Mouse (Mus musculus): ENCODE measurements around the gene Cd44. TPM values are rescaled to one million over a fixed set of nuclear protein-coding genes. Genes with fewer than 3 reads are reported as not detected.
A peak's percentile ranks its signal among the peaks of the same experiment; 100 is the strongest.

Cd44 gene
- polyA plus RNA-seq, 1 experiment from 2014 or later, result 3.0 TPM

- no peak overlapping the region for H3K9ac ChIP-seq
- H3K4me2 ChIP-seq, result no peak overlapping the region
- H3K9me3 ChIP-seq, result no peaks in the 10 kb centered on the region
- WGBS, result 87% methylated on average over 6 of the region's 6 CpGs
- H3K4me1 ChIP-seq (replicated peaks), result 0 out of 2 replicates have a peak, but pooled peaks cover 5% of the 10 kb centered on the region
- no peak overlapping the region for H3K4me3 ChIP-seq
- ATAC-seq (ENCODE audit: low FRiP score), result no peak
- H3K27me3 ChIP-seq, result no peaks in the 10 kb centered on the region
- H3K36me3 ChIP-seq, result no peaks in the 10 kb centered on the region
- H3K27ac ChIP-seq, result no peak overlapping the region
Observed at GRCm38 (mm10) chr2:102864695-102865353, 36.6 kb downstream of the Cd44 start.

GRCm38 (mm10) chr2:102864036-102864435 is 37.4 kb downstream of the Cd44 start:
- WGBS, result 75% methylated on average over 4 of the region's 4 CpGs
- no peaks in the 10 kb centered on the region for H3K27me3 ChIP-seq
- H3K27ac ChIP-seq, result no peak overlapping the region
- H3K4me3 ChIP-seq, result no peak overlapping the region
- ATAC-seq (ENCODE audit: low FRiP score), result no peak
- no peaks in the 10 kb centered on the region for H3K36me3 ChIP-seq
- H3K4me1 ChIP-seq (replicated peaks), result 0 out of 2 replicates have a peak, but pooled peaks cover 5% of the 10 kb centered on the region
- no peak overlapping the region for H3K9ac ChIP-seq
- H3K9me3 ChIP-seq, result no peaks in the 10 kb centered on the region
- no peak overlapping the region for H3K4me2 ChIP-seq

- no peak overlapping the region for H3K4me3 ChIP-seq
- H3K27ac ChIP-seq, result no peak overlapping the region
- ATAC-seq (ENCODE audit: low FRiP score), result no peak
- 0 out of 2 replicates have a peak, but pooled peaks cover 5% of the 10 kb centered on the region for H3K4me1 ChIP-seq (replicated peaks)
- H3K4me2 ChIP-seq, result no peak overlapping the region
- H3K9me3 ChIP-seq, result no peaks in the 10 kb centered on the region
- no peak overlapping the region for H3K9ac ChIP-seq
- WGBS, result 91% methylated on average over 2 of the region's 2 CpGs
- no peaks in the 10 kb centered on the region for H3K27me3 ChIP-seq
- no peaks in the 10 kb centered on the region for H3K36me3 ChIP-seq
Observed at GRCm38 (mm10) chr2:102863583-102863982, 37.9 kb downstream of the Cd44 start.

GRCm38 (mm10) chr2:102862706-102863105 is 38.8 kb downstream of the Cd44 start:
- Histone ChIP-seq H3K9ac (no peak overlapping the region), H3K4me3 (no peak overlapping the region)
- 85% methylated on average over 7 of the region's 7 CpGs for WGBS

GRCm38 (mm10) chr2:102858271-102858670 is 43.2 kb downstream of the Cd44 start:
- H3K36me3 ChIP-seq, result no peaks in the 10 kb centered on the region
- H3K4me3 ChIP-seq, result no peak overlapping the region
- H3K9me3 ChIP-seq, result no peaks in the 10 kb centered on the region
- no peaks in the 10 kb centered on the region for H3K27me3 ChIP-seq
- ATAC-seq (ENCODE audit: low FRiP score), result no peak
- no peaks in the 10 kb centered on the region for H3K4me1 ChIP-seq (replicated peaks)
- H3K27ac ChIP-seq, result no peak overlapping the region
- WGBS, result 94% methylated on average over 6 of the region's 6 CpGs
- H3K9ac ChIP-seq, result no peak overlapping the region
- H3K4me2 ChIP-seq, result no peak overlapping the region

More at GRCm38 (mm10) chr2:102862706-102863105, 38.8 kb downstream of the Cd44 start:
- Histone ChIP-seq H3K27me3 (no peaks in the 10 kb centered on the region), H3K27ac (no peak overlapping the region), H3K9me3 (no peaks in the 10 kb centered on the region), H3K4me1 (replicated peaks) (0 out of 2 replicates have a peak, but pooled peaks cover 5% of the 10 kb centered on the region), H3K4me2 (no peak overlapping the region), H3K36me3 (no peaks in the 10 kb centered on the region)
- ATAC-seq (ENCODE audit: low FRiP score), result no peak

GRCm38 (mm10) chr2:102853297-102853696 is 48.2 kb downstream of the Cd44 start:
- 99% methylated on average over 3 of the region's 3 CpGs for WGBS

GRCm38 (mm10) chr2:102851936-102852477 is 49.5 kb downstream of the Cd44 start:
- no peak for ATAC-seq (ENCODE audit: low FRiP score)
- no peak overlapping the region for H3K4me2 ChIP-seq
- H3K4me1 ChIP-seq (replicated peaks), result no peaks in the 10 kb centered on the region
- H3K36me3 ChIP-seq, result no peaks in the 10 kb centered on the region
- no peak overlapping the region for H3K9ac ChIP-seq
- 83% methylated on average over 4 of the region's 4 CpGs for WGBS
- no peak overlapping the region for H3K4me3 ChIP-seq
- H3K27ac ChIP-seq, result no peak overlapping the region
- no peaks in the 10 kb centered on the region for H3K9me3 ChIP-seq
- H3K27me3 ChIP-seq, result no peaks in the 10 kb centered on the region

More at GRCm38 (mm10) chr2:102853297-102853696, 48.2 kb downstream of the Cd44 start:
- Histone ChIP-seq H3K4me3 (no peak overlapping the region), H3K9me3 (no peaks in the 10 kb centered on the region), H3K4me1 (replicated peaks) (no peaks in the 10 kb centered on the region), H3K36me3 (no peaks in the 10 kb centered on the region), H3K9ac (no peak overlapping the region), H3K27ac (no peak overlapping the region), H3K4me2 (no peak overlapping the region), H3K27me3 (no peaks in the 10 kb centered on the region)
- no peak for ATAC-seq (ENCODE audit: low FRiP score)

GRCm38 (mm10) chr2:102850026-102850425 is 51.4 kb downstream of the Cd44 start:
- Histone ChIP-seq H3K36me3 (no peaks in the 10 kb centered on the region), H3K9ac (no peak overlapping the region), H3K27ac (no peak overlapping the region), H3K4me3 (no peak overlapping the region), H3K4me1 (replicated peaks) (no peaks in the 10 kb centered on the region), H3K27me3 (no peaks in the 10 kb centered on the region), H3K4me2 (no peak overlapping the region), H3K9me3 (no peaks in the 10 kb centered on the region)
- no peak for ATAC-seq (ENCODE audit: low FRiP score)

- Histone ChIP-seq H3K36me3 (no peaks in the 10 kb centered on the region), H3K4me2 (no peak overlapping the region), H3K4me3 (no peak overlapping the region), H3K27me3 (no peaks in the 10 kb centered on the region), H3K4me1 (replicated peaks) (no peaks in the 10 kb centered on the region), H3K9ac (no peak overlapping the region), H3K9me3 (no peaks in the 10 kb centered on the region), H3K27ac (no peak overlapping the region)
- 93% methylated on average over 5 of the region's 5 CpGs for WGBS
- ATAC-seq (ENCODE audit: low FRiP score), result no peak
Observed at GRCm38 (mm10) chr2:102848811-102849433, 52.5 kb downstream of the Cd44 start.

- H3K4me1 ChIP-seq (replicated peaks), result no peaks in the 10 kb centered on the region
- H3K4me2 ChIP-seq, result no peak overlapping the region
- H3K4me3 ChIP-seq, result no peak overlapping the region
- H3K9me3 ChIP-seq, result no peaks in the 10 kb centered on the region
- H3K27me3 ChIP-seq, result no peaks in the 10 kb centered on the region
- ATAC-seq (ENCODE audit: low FRiP score), result no peak
- H3K36me3 ChIP-seq, result no peaks in the 10 kb centered on the region
- H3K9ac ChIP-seq, result no peak overlapping the region
- H3K27ac ChIP-seq, result no peak overlapping the region
Observed at GRCm38 (mm10) chr2:102841231-102841630, 60.2 kb downstream of the Cd44 start.

- H3K4me1 ChIP-seq (replicated peaks), result no peaks in the 10 kb centered on the region
- no peak overlapping the region for H3K4me2 ChIP-seq
- no peaks in the 10 kb centered on the region for H3K36me3 ChIP-seq
- 58% methylated on average over 7 of the region's 7 CpGs for WGBS
- H3K9ac ChIP-seq, result no peak overlapping the region
- peak; percentile 63 for ATAC-seq (ENCODE audit: low FRiP score)
- no peaks in the 10 kb centered on the region for H3K9me3 ChIP-seq
- H3K4me3 ChIP-seq, result no peak overlapping the region
- H3K27ac ChIP-seq, result no peak overlapping the region
- no peaks in the 10 kb centered on the region for H3K27me3 ChIP-seq
Observed at GRCm38 (mm10) chr2:102838179-102838578, 63.3 kb downstream of the Cd44 start.

- H3K4me2 ChIP-seq, result no peak overlapping the region
- no peak overlapping the region for H3K4me3 ChIP-seq
- H3K36me3 ChIP-seq, result no peaks in the 10 kb centered on the region
- no peaks in the 10 kb centered on the region for H3K4me1 ChIP-seq (replicated peaks)
- no peaks in the 10 kb centered on the region for H3K27me3 ChIP-seq
- no peaks in the 10 kb centered on the region for H3K9me3 ChIP-seq
- H3K27ac ChIP-seq, result no peak overlapping the region
- H3K9ac ChIP-seq, result no peak overlapping the region
- ATAC-seq (ENCODE audit: low FRiP score), result no peak
Observed at GRCm38 (mm10) chr2:102831547-102831946, 69.9 kb downstream of the Cd44 start.

GRCm38 (mm10) chr2:102829201-102829600 is 72.3 kb downstream of the Cd44 start:
- no peaks in the 10 kb centered on the region for H3K36me3 ChIP-seq
- WGBS, result 86% methylated on average over 3 of the region's 3 CpGs
- no peak overlapping the region for H3K27ac ChIP-seq
- H3K4me1 ChIP-seq (replicated peaks), result no peaks in the 10 kb centered on the region
- H3K9ac ChIP-seq, result no peak overlapping the region
- H3K27me3 ChIP-seq, result no peaks in the 10 kb centered on the region
- H3K4me2 ChIP-seq, result no peak overlapping the region
- H3K9me3 ChIP-seq, result no peaks in the 10 kb centered on the region
- no peak overlapping the region for H3K4me3 ChIP-seq
- no peak for ATAC-seq (ENCODE audit: low FRiP score)
